Mouse (Mus musculus) limb, embryonic 13.5 days (tissue): ENCODE data around the gene Hip1. TPM values are rescaled to one million over a fixed set of nuclear protein-coding genes. Genes with fewer than 3 reads are reported as not detected.

Experiments used
- ATAC-seq: fragments of 200-750 bp; cut with Nextera tagmentation; 2 replicates; pipeline ENCODE4 v1.8.0; 2017; ENCODE audit warnings: low read depth, moderate number of reproducible peaks, moderate TSS enrichment; ENCODE audit not compliant: low FRiP score
- H3K27ac ChIP-seq: fragments of 300-500 bp; sonication (generic); 2 replicates; pipeline ENCODE4 v1.5.1; 2015; ENCODE audit warnings: inconsistent platforms, mild to moderate bottlenecking, moderate library complexity
- H3K27me3 ChIP-seq: fragments of 300-500 bp; sonication (generic); 2 replicates; pipeline ENCODE4 v1.6.1; 2015; ENCODE audit warnings: mild to moderate bottlenecking, inconsistent platforms
- H3K36me3 ChIP-seq: fragments of 300-500 bp; sonication (generic); 2 replicates; pipeline ENCODE4 v1.6.1; 2015; ENCODE audit warnings: inconsistent platforms, mild to moderate bottlenecking, moderate library complexity
- H3K4me1 ChIP-seq: fragments of 300-500 bp; sonication (generic); 2 replicates; pipeline ENCODE4 v1.6.1; 2015; ENCODE audit warnings: inconsistent platforms
- H3K4me2 ChIP-seq: fragments of 300-500 bp; sonication (generic); replicated peaks from 2 replicates; pipeline ENCODE4 v1.6.1; 2015; ENCODE audit warnings: inconsistent platforms, mild to moderate bottlenecking, moderate library complexity
- H3K4me3 ChIP-seq: fragments of 300-500 bp; sonication (generic); 2 replicates; pipeline ENCODE4 v1.5.1; 2015; ENCODE audit warnings: moderate library complexity, mild to moderate bottlenecking, inconsistent platforms
- H3K9ac ChIP-seq: fragments of 300-500 bp; sonication (generic); 2 replicates; pipeline ENCODE4 v1.6.1; 2015; ENCODE audit warnings: mild to moderate bottlenecking, inconsistent platforms
- H3K9me3 ChIP-seq: fragments of 300-500 bp; sonication (generic); 2 replicates; pipeline ENCODE4 v1.6.1; 2016; ENCODE audit warnings: inconsistent platforms
- WGBS: fragments of 180-500 bp; shearing (Covaris S2); methylation state at CpG from one replicate; pipeline ENCODE4 v1.1.7; 2015; 5-methylcytosine and 5-hydroxymethylcytosine counted together
- polyA plus RNA-seq: library from polyadenylated mRNA; unstranded; fragments of >200 nt; fragmentation: Nextera tagmentation; extraction: Ambion mirVana; gene quantifications from 2 replicates; pipeline ENCODE4 v1.2.1, GENCODE M21; 2015

Gene Hip1
- polyA plus RNA-seq = 41.3 and 48.5 TPM in 2 replicates

GRCm38 (mm10) chr5:135544865-135545797, at the start of gene Hip1:
Gene Hip1, minus strand, starts transcription at chr5:135545120.
- peak within 1 kb of the TSS; percentile 78 for H3K4me3 ChIP-seq
- peak within 1 kb of the TSS; percentile 78 for H3K9ac ChIP-seq
- no peaks in the 10 kb centered on the region for H3K36me3 ChIP-seq
- ATAC-seq = peak; percentile 99
- under 1% methylated on average over 46 of the region's 46 CpGs for WGBS
- peaks cover 26% of the 10 kb centered on the region for H3K4me1 ChIP-seq
- H3K9me3 ChIP-seq = no peaks in the 10 kb centered on the region
- H3K4me2 ChIP-seq = peak within 1 kb of the TSS; percentile 94
- 0 out of 2 replicates have a peak, but pooled peaks cover 2% of the 10 kb centered on the region for H3K27me3 ChIP-seq
- peak within 1 kb of the TSS; percentile 62; the same call in 1 of the 2 replicates for H3K27ac ChIP-seq

- Histone ChIP-seq H3K27me3 (no peaks in the 10 kb centered on the region), H3K4me3 (no peak overlapping the region), H3K4me2 (no peak overlapping the region), H3K27ac (no peak overlapping the region), H3K9ac (no peak overlapping the region), H3K36me3 (no peaks in the 10 kb centered on the region), H3K9me3 (peaks cover 15% of the 10 kb centered on the region; the same call in 1 of the 2 replicates), H3K4me1 (no peaks in the 10 kb centered on the region)
- WGBS = 79% methylated on average over 12 of the region's 12 CpGs
- no peak for ATAC-seq
Measured at GRCm38 (mm10) chr5:135589996-135590784, 45.3 kb upstream of the Hip1 start.

- H3K36me3 ChIP-seq = no peaks in the 10 kb centered on the region
- H3K9me3 ChIP-seq = peaks cover 15% of the 10 kb centered on the region; the same call in 1 of the 2 replicates
- no peak overlapping the region for H3K9ac ChIP-seq
- WGBS = 87% methylated on average over 4 of the region's 4 CpGs
- no peak overlapping the region for H3K4me3 ChIP-seq
- H3K4me1 ChIP-seq = no peaks in the 10 kb centered on the region
- ATAC-seq = no peak
- no peak overlapping the region for H3K4me2 ChIP-seq
- no peak overlapping the region for H3K27ac ChIP-seq
- H3K27me3 ChIP-seq = no peaks in the 10 kb centered on the region
Measured at GRCm38 (mm10) chr5:135587764-135588163, 42.8 kb upstream of the Hip1 start.

DNA sequence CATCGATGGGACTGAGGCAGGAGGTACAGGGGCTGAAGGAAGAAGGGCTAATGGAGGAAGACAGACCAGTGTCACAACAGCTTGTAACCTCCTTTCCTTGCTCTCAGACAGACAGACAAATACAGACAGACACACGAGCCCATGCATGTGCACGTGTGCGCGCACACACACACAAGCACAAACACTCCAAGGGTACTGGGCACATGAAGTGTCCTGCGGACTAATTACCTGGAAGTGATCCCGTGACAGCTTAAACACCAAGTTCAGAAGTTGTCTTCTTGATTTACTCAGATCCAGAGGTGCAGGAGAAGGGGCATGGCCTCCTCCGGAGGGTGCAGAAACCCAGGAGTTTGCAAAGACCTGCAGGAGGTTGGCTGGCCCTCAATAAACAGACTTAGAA, 40.8 kb upstream of the Hip1 start:
- H3K4me2 ChIP-seq = no peak overlapping the region
- ATAC-seq = no peak
- H3K4me3 ChIP-seq = no peak overlapping the region
- 86% methylated on average over 8 of the region's 8 CpGs for WGBS
- H3K27ac ChIP-seq = no peak overlapping the region
- peaks cover 4% of the 10 kb centered on the region; the same call in 1 of the 2 replicates for H3K9me3 ChIP-seq
- H3K36me3 ChIP-seq = no peaks in the 10 kb centered on the region
- no peak overlapping the region for H3K9ac ChIP-seq
- no peaks in the 10 kb centered on the region for H3K4me1 ChIP-seq
- no peaks in the 10 kb centered on the region for H3K27me3 ChIP-seq

- no peaks in the 10 kb centered on the region for H3K36me3 ChIP-seq
- no peak overlapping the region for H3K4me3 ChIP-seq
- H3K4me1 ChIP-seq = no peaks in the 10 kb centered on the region
- H3K9ac ChIP-seq = no peak overlapping the region
- H3K27ac ChIP-seq = no peak overlapping the region
- peaks cover 4% of the 10 kb centered on the region; the same call in 1 of the 2 replicates for H3K9me3 ChIP-seq
- H3K27me3 ChIP-seq = no peaks in the 10 kb centered on the region
- H3K4me2 ChIP-seq = no peak overlapping the region
- no peak for ATAC-seq
- 86% methylated on average over 4 of the region's 4 CpGs for WGBS
Measured at GRCm38 (mm10) chr5:135582330-135582729, 37.4 kb upstream of the Hip1 start.

GRCm38 (mm10) chr5:135579331-135579751, 34.4 kb upstream of the Hip1 start:
- H3K27me3 ChIP-seq = no peaks in the 10 kb centered on the region
- ATAC-seq = no peak
- 86% methylated on average over 10 of the region's 10 CpGs for WGBS
- H3K36me3 ChIP-seq = no peaks in the 10 kb centered on the region
- no peaks in the 10 kb centered on the region for H3K4me1 ChIP-seq
- no peak overlapping the region for H3K9ac ChIP-seq
- peaks cover 4% of the 10 kb centered on the region; the same call in 1 of the 2 replicates for H3K9me3 ChIP-seq
- H3K27ac ChIP-seq = no peak overlapping the region
- no peak overlapping the region for H3K4me3 ChIP-seq
- H3K4me2 ChIP-seq = no peak overlapping the region

DNA sequence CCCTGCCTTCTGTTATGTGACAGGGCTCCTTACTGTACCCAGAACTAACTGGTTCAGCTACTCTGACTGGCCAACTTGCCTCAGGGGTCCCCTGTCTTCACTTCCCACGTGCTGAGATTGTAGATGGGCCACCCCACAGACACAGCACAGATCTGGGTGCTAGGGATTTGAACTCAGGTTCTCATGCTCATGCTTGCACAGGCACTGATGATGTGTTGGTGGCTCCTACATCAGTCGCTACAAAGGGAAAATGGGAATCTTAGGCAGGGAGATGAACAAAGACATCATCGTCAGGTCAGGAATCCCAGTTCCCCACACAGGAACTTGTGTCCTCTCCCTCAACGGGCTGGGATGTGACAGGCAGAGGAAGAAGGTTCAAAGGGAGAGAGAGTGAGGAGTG, 31.1 kb upstream of the Hip1 start:
- H3K27ac ChIP-seq = no peak overlapping the region
- WGBS = 58% methylated on average over 4 of the region's 4 CpGs

GRCm38 (mm10) chr5:135573006-135573405, 28.1 kb upstream of the Hip1 start, which contains the start of gene Ccl24:
Gene Ccl24, minus strand, starts transcription at chr5:135573049.
- 89% methylated on average over 6 of the region's 6 CpGs for WGBS
- no peaks in the 10 kb centered on the region for H3K9me3 ChIP-seq
- H3K4me3 ChIP-seq = no peak within 1 kb of the TSS
- H3K36me3 ChIP-seq = no peaks in the 10 kb centered on the region
- ATAC-seq = no peak
- H3K27me3 ChIP-seq = 0 out of 2 replicates have a peak, but pooled peaks cover 3% of the 10 kb centered on the region
- no peak within 1 kb of the TSS for H3K4me2 ChIP-seq
- H3K4me1 ChIP-seq = no peaks in the 10 kb centered on the region
- H3K9ac ChIP-seq = no peak within 1 kb of the TSS
- H3K27ac ChIP-seq = no peak within 1 kb of the TSS

More for the DNA sequence above, 31.1 kb upstream of the Hip1 start:
- H3K4me2 ChIP-seq = no peak overlapping the region
- H3K4me1 ChIP-seq = no peaks in the 10 kb centered on the region
- H3K9me3 ChIP-seq = peaks cover 4% of the 10 kb centered on the region; the same call in 1 of the 2 replicates
- H3K4me3 ChIP-seq = no peak overlapping the region
- H3K36me3 ChIP-seq = no peaks in the 10 kb centered on the region
- 0 out of 2 replicates have a peak, but pooled peaks cover 2% of the 10 kb centered on the region for H3K27me3 ChIP-seq
- ATAC-seq = no peak
- H3K9ac ChIP-seq = no peak overlapping the region

DNA sequence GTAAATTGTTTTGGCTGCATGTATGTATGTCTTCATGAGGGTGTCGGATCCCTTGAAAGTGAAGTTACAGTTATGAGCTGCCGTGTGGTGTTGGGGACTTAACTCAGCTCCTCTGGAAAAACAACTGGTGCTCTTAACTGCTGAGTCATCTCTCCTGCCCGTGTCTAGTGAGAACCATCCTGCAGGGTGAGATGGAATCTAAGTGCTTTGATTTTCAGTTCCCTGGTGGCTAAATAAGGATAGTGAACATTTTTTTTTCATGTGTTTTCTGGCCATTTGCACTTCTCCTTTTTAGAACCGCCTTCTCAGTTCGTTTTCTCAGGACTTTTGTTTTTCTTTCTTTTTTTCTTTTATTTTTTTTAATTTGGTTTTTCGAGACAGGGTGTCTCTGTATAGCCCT, 23.8 kb upstream of the Hip1 start:
- WGBS = 74% methylated on average over 6 of the region's 6 CpGs
- ATAC-seq = no peak

GRCm38 (mm10) chr5:135567556-135568265, 22.8 kb upstream of the Hip1 start:
- 90% methylated on average over 6 of the region's 6 CpGs for WGBS
- no peaks in the 10 kb centered on the region for H3K36me3 ChIP-seq
- no peak overlapping the region for H3K4me3 ChIP-seq
- ATAC-seq = no peak
- H3K4me2 ChIP-seq = no peak overlapping the region
- H3K9me3 ChIP-seq = no peaks in the 10 kb centered on the region
- H3K27ac ChIP-seq = no peak overlapping the region
- H3K4me1 ChIP-seq = no peaks in the 10 kb centered on the region
- no peak overlapping the region for H3K9ac ChIP-seq
- H3K27me3 ChIP-seq = 0 out of 2 replicates have a peak, but pooled peaks cover 3% of the 10 kb centered on the region

More for the DNA sequence above, 23.8 kb upstream of the Hip1 start:
- H3K4me2 ChIP-seq = no peak overlapping the region
- H3K9ac ChIP-seq = no peak overlapping the region
- H3K4me1 ChIP-seq = no peaks in the 10 kb centered on the region
- 0 out of 2 replicates have a peak, but pooled peaks cover 3% of the 10 kb centered on the region for H3K27me3 ChIP-seq
- no peaks in the 10 kb centered on the region for H3K36me3 ChIP-seq
- H3K4me3 ChIP-seq = no peak overlapping the region
- H3K9me3 ChIP-seq = no peaks in the 10 kb centered on the region
- no peak overlapping the region for H3K27ac ChIP-seq

DNA sequence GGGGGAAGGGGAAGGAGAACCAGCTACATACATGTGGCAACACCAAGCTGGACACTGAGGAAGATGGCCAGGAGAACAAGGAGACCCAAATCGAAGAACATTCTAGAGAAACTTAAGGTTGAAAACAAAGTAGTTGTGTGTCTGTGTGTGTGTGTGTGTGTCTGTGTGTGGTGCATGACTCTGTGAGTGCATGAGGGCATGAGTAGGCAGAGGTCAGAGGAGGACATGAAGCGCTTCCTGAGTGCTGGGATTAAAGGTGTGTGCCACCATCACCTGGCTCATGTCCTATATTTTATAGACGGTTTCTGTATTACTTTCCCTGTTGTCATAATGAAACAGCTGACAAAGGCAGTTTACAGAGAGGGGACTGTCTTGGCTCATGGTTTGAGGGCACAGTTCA, 18.5 kb upstream of the Hip1 start, which contains the start of gene Ccl26:
Ccl26 (minus strand) TSS at position 101 of the 400 bp plus-strand sequence.
- H3K4me1 ChIP-seq = no peaks in the 10 kb centered on the region
- H3K9ac ChIP-seq = no peak within 1 kb of the TSS
- H3K4me3 ChIP-seq = no peak within 1 kb of the TSS
- no peak within 1 kb of the TSS for H3K27ac ChIP-seq
- H3K4me2 ChIP-seq = no peak within 1 kb of the TSS
- no peaks in the 10 kb centered on the region for H3K27me3 ChIP-seq
- ATAC-seq = no peak
- WGBS = 89% methylated on average over 3 of the region's 3 CpGs
- H3K36me3 ChIP-seq = no peaks in the 10 kb centered on the region
- H3K9me3 ChIP-seq = no peaks in the 10 kb centered on the region
